Mouse (Mus musculus): ENCODE measurements at regions not wholly inside any gene's neighbourhood (a gene's known extent, or its start where the extent isn't known, plus 50 kb on each side); places are given as distances from the start of the nearest gene placed in this dataset.

- TF ChIP-seq GATA1 (IDR thresholded peaks at IDR 0.05; ENCODE audit: borderline replicate concordance, low read length) (no peak), FLI1 (IDR thresholded peaks at IDR 0.05; ENCODE audit: low read length) (no peak)
Observed at GRCm38 (mm10) chr4:55231522-55231921, 118.3 kb upstream of the Rad23b start.

Data from megakaryocyte, embryonic 14.5 days (primary cell).